Mouse (Mus musculus): Measurements from ENCODE around the gene Smtnl1. TPM values are rescaled to one million over a fixed set of nuclear protein-coding genes. Genes with fewer than 3 reads are reported as not detected.
A peak's percentile ranks its signal among the peaks of the same experiment; 100 is the strongest.
"Not testable (repeated sequence)": the region's sequence is repeated elsewhere in the genome, so short reads cannot be mapped to it uniquely, and the experiment has no call there.

Smtnl1 gene
- polyA plus RNA-seq, 1 experiment from 2014 or later: 0.29 TPM

- WGBS: 88% methylated on average over 7 of the region's 7 CpGs
Observed at GRCm38 (mm10) chr2:84803963-84804362, 18.5 kb downstream of the Smtnl1 start.

GRCm38 (mm10) chr2:84801223-84801622, 21.2 kb downstream of the Smtnl1 start:
- H3K4me1 ChIP-seq (ENCODE audit: control insufficient read depth, insufficient read depth, low read length); H3K36me3 ChIP-seq (ENCODE audit: control insufficient read depth, insufficient read depth, low read length); H3K9me3 ChIP-seq (ENCODE audit: control insufficient read depth, low read length); DNase-seq (ENCODE audit: low spot score); H3K4me3 ChIP-seq (ENCODE audit: low read depth, low read length); ATAC-seq (ENCODE audit: insufficient read depth, low FRiP score, low TSS enrichment); H3K4me2 ChIP-seq (ENCODE audit: low read depth); H3K27me3 ChIP-seq (ENCODE audit: control insufficient read depth, insufficient read depth, low read length); H3K27ac ChIP-seq (ENCODE audit: low read depth, low read length); H3K9ac ChIP-seq (ENCODE audit: low read length): not testable (repeated sequence)
- WGBS: 85% methylated on average over 5 of the region's 5 CpGs

More at GRCm38 (mm10) chr2:84803963-84804362, 18.5 kb downstream of the Smtnl1 start:
- DNase-seq (ENCODE audit: low spot score): no peak
- H3K4me2 ChIP-seq (ENCODE audit: low read depth): no peak overlapping the region
- 0 out of 2 replicates have a peak, but pooled peaks cover 3% of the 10 kb centered on the region for H3K4me1 ChIP-seq (ENCODE audit: control insufficient read depth, insufficient read depth, low read length)
- H3K4me3 ChIP-seq (ENCODE audit: low read depth, low read length): no peak overlapping the region
- no peak overlapping the region for H3K27ac ChIP-seq (ENCODE audit: low read depth, low read length)
- H3K27me3 ChIP-seq (ENCODE audit: control insufficient read depth, insufficient read depth, low read length): no peaks in the 10 kb centered on the region
- H3K36me3 ChIP-seq (ENCODE audit: control insufficient read depth, insufficient read depth, low read length): no peaks in the 10 kb centered on the region
- H3K9ac ChIP-seq (ENCODE audit: low read length): no peak overlapping the region
- H3K9me3 ChIP-seq (ENCODE audit: control insufficient read depth, low read length): no peaks in the 10 kb centered on the region
- ATAC-seq (ENCODE audit: insufficient read depth, low FRiP score, low TSS enrichment): no peak

DNA sequence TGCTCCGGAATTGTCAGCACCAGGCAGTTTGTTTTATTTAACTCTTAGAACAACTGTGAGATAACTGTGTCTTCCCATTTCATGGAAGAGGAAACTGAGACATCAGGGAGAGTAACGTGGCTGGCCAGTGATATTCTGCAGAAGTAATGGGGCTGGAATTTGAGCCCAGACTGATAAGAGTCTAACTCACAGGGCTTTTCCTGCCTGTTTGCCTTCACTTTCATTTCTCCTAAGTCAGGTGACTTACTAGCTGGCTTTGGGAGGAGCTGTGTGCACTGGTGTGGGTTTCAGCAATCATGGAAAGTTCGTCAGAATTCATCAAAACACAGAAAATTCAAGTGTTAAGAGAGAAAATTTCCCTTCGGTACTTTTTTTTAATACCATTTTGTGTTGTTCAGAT, 22.1 kb downstream of the Smtnl1 start:
- Histone ChIP-seq H3K4me2 (ENCODE audit: low read depth) (no peak overlapping the region), H3K36me3 (ENCODE audit: control insufficient read depth, insufficient read depth, low read length) (no peaks in the 10 kb centered on the region), H3K9ac (ENCODE audit: low read length) (no peak overlapping the region), H3K27me3 (ENCODE audit: control insufficient read depth, insufficient read depth, low read length) (no peaks in the 10 kb centered on the region), H3K4me3 (ENCODE audit: low read depth, low read length) (no peak overlapping the region), H3K27ac (ENCODE audit: low read depth, low read length) (no peak overlapping the region), H3K9me3 (ENCODE audit: control insufficient read depth, low read length) (no peaks in the 10 kb centered on the region), H3K4me1 (ENCODE audit: control insufficient read depth, insufficient read depth, low read length) (0 out of 2 replicates have a peak, but pooled peaks cover 3% of the 10 kb centered on the region)
- ATAC-seq (ENCODE audit: insufficient read depth, low FRiP score, low TSS enrichment) (no peak), DNase-seq (ENCODE audit: low spot score) (no peak)
- WGBS: 82% methylated on average over 4 of the region's 4 CpGs

- peak overlapping the region; percentile 64 for H3K9ac ChIP-seq (ENCODE audit: low read length)
- peak overlapping the region; percentile 79 for H3K4me2 ChIP-seq (ENCODE audit: low read depth)
- WGBS: under 1% methylated on average over 10 of the region's 16 CpGs
- DNase-seq (ENCODE audit: low spot score) (peak; percentile 57), ATAC-seq (ENCODE audit: insufficient read depth, low FRiP score, low TSS enrichment) (peak; percentile 64)
- H3K9me3 ChIP-seq (ENCODE audit: control insufficient read depth, low read length): no peaks in the 10 kb centered on the region
- H3K4me3 ChIP-seq (ENCODE audit: low read depth, low read length): peak overlapping the region; percentile 53
- H3K4me1 ChIP-seq (ENCODE audit: control insufficient read depth, insufficient read depth, low read length): 0 out of 2 replicates have a peak, but pooled peaks cover 3% of the 10 kb centered on the region
- no peak overlapping the region for H3K27ac ChIP-seq (ENCODE audit: low read depth, low read length)
- H3K27me3 ChIP-seq (ENCODE audit: control insufficient read depth, insufficient read depth, low read length): no peaks in the 10 kb centered on the region
- no peaks in the 10 kb centered on the region for H3K36me3 ChIP-seq (ENCODE audit: control insufficient read depth, insufficient read depth, low read length)
Observed at GRCm38 (mm10) chr2:84799041-84799561, 23.4 kb downstream of the Smtnl1 start.

GRCm38 (mm10) chr2:84798493-84798921, 23.9 kb downstream of the Smtnl1 start, which contains the start of gene Ube2l6:
Gene Ube2l6 (plus strand): TSS chr2:84798828.
- Histone ChIP-seq H3K36me3 (ENCODE audit: control insufficient read depth, insufficient read depth, low read length) (no peaks in the 10 kb centered on the region), H3K4me3 (ENCODE audit: low read depth, low read length) (peak within 1 kb of the TSS; percentile 53), H3K4me1 (ENCODE audit: control insufficient read depth, insufficient read depth, low read length) (0 out of 2 replicates have a peak, but pooled peaks cover 3% of the 10 kb centered on the region), H3K4me2 (ENCODE audit: low read depth) (peak within 1 kb of the TSS; percentile 79), H3K9ac (ENCODE audit: low read length) (peak within 1 kb of the TSS; percentile 64), H3K27me3 (ENCODE audit: control insufficient read depth, insufficient read depth, low read length) (no peaks in the 10 kb centered on the region), H3K9me3 (ENCODE audit: control insufficient read depth, low read length) (no peaks in the 10 kb centered on the region), H3K27ac (ENCODE audit: low read depth, low read length) (no peak within 1 kb of the TSS)
- under 1% methylated on average over 21 of the region's 21 CpGs for WGBS
- peak; percentile 65 for ATAC-seq (ENCODE audit: insufficient read depth, low FRiP score, low TSS enrichment)
- peak; percentile 74 for DNase-seq (ENCODE audit: low spot score)

- H3K9me3 ChIP-seq (ENCODE audit: control insufficient read depth, low read length): no peaks in the 10 kb centered on the region
- peak overlapping the region; percentile 64 for H3K9ac ChIP-seq (ENCODE audit: low read length)
- DNase-seq (ENCODE audit: low spot score) (peak; percentile 90), ATAC-seq (ENCODE audit: insufficient read depth, low FRiP score, low TSS enrichment) (peak; percentile 77)
- H3K4me2 ChIP-seq (ENCODE audit: low read depth): peak overlapping the region; percentile 79
- H3K4me1 ChIP-seq (ENCODE audit: control insufficient read depth, insufficient read depth, low read length): 0 out of 2 replicates have a peak, but pooled peaks cover 3% of the 10 kb centered on the region
- H3K4me3 ChIP-seq (ENCODE audit: low read depth, low read length): peak overlapping the region; percentile 53
- no peaks in the 10 kb centered on the region for H3K36me3 ChIP-seq (ENCODE audit: control insufficient read depth, insufficient read depth, low read length)
- 13% methylated on average over 13 of the region's 13 CpGs for WGBS
- H3K27ac ChIP-seq (ENCODE audit: low read depth, low read length): no peak overlapping the region
- H3K27me3 ChIP-seq (ENCODE audit: control insufficient read depth, insufficient read depth, low read length): no peaks in the 10 kb centered on the region
Observed at GRCm38 (mm10) chr2:84797833-84798492, 24.5 kb downstream of the Smtnl1 start.

GRCm38 (mm10) chr2:84793871-84794270, 28.6 kb downstream of the Smtnl1 start:
- H3K4me2 ChIP-seq (ENCODE audit: low read depth): no peak overlapping the region
- H3K4me1 ChIP-seq (ENCODE audit: control insufficient read depth, insufficient read depth, low read length): no peaks in the 10 kb centered on the region
- no peak overlapping the region for H3K27ac ChIP-seq (ENCODE audit: low read depth, low read length)
- H3K9me3 ChIP-seq (ENCODE audit: control insufficient read depth, low read length): no peaks in the 10 kb centered on the region
- no peak for ATAC-seq (ENCODE audit: insufficient read depth, low FRiP score, low TSS enrichment)
- no peaks in the 10 kb centered on the region for H3K27me3 ChIP-seq (ENCODE audit: control insufficient read depth, insufficient read depth, low read length)
- H3K4me3 ChIP-seq (ENCODE audit: low read depth, low read length): no peak overlapping the region
- DNase-seq (ENCODE audit: low spot score): no peak
- WGBS: 86% methylated on average over 3 of the region's 3 CpGs
- H3K9ac ChIP-seq (ENCODE audit: low read length): no peak overlapping the region
- H3K36me3 ChIP-seq (ENCODE audit: control insufficient read depth, insufficient read depth, low read length): no peaks in the 10 kb centered on the region

- 82% methylated on average over 3 of the region's 3 CpGs for WGBS
- no peak overlapping the region for H3K9ac ChIP-seq (ENCODE audit: low read length)
Observed at GRCm38 (mm10) chr2:84793154-84793553, 29.3 kb downstream of the Smtnl1 start.

DNA sequence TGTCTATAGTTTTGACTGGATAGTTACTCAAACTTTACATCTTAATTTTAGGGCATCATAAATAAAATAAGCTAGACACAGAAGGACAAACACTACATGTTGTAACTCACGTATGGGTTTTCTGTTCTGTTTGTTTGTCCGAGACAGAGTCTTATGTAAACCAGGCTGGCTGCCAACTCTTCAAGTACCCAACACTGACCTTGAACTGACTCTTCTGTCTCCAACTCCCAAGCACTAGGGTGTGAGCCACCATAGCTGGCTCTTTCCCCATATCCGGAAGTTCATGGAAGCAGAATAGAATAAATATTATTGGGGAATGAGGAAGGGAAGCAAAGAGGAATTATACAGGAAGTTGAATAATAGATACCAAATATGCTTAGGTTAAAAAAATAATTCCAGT, 29.9 kb downstream of the Smtnl1 start:
- WGBS: 90% methylated on average over 3 of the region's 3 CpGs

More at GRCm38 (mm10) chr2:84793154-84793553, 29.3 kb downstream of the Smtnl1 start:
- H3K27me3 ChIP-seq (ENCODE audit: control insufficient read depth, insufficient read depth, low read length): no peaks in the 10 kb centered on the region
- no peak overlapping the region for H3K4me2 ChIP-seq (ENCODE audit: low read depth)
- no peaks in the 10 kb centered on the region for H3K9me3 ChIP-seq (ENCODE audit: control insufficient read depth, low read length)
- no peak overlapping the region for H3K27ac ChIP-seq (ENCODE audit: low read depth, low read length)
- no peaks in the 10 kb centered on the region for H3K36me3 ChIP-seq (ENCODE audit: control insufficient read depth, insufficient read depth, low read length)
- DNase-seq (ENCODE audit: low spot score) (no peak), ATAC-seq (ENCODE audit: insufficient read depth, low FRiP score, low TSS enrichment) (no peak)
- no peaks in the 10 kb centered on the region for H3K4me1 ChIP-seq (ENCODE audit: control insufficient read depth, insufficient read depth, low read length)
- H3K4me3 ChIP-seq (ENCODE audit: low read depth, low read length): no peak overlapping the region

More for the DNA sequence above, 29.9 kb downstream of the Smtnl1 start:
- DNase-seq (ENCODE audit: low spot score) (no peak), ATAC-seq (ENCODE audit: insufficient read depth, low FRiP score, low TSS enrichment) (no peak)
- H3K27ac ChIP-seq (ENCODE audit: low read depth, low read length): no peak overlapping the region
- H3K9me3 ChIP-seq (ENCODE audit: control insufficient read depth, low read length): no peaks in the 10 kb centered on the region
- no peaks in the 10 kb centered on the region for H3K4me1 ChIP-seq (ENCODE audit: control insufficient read depth, insufficient read depth, low read length)
- no peak overlapping the region for H3K4me3 ChIP-seq (ENCODE audit: low read depth, low read length)
- H3K36me3 ChIP-seq (ENCODE audit: control insufficient read depth, insufficient read depth, low read length): no peaks in the 10 kb centered on the region
- H3K9ac ChIP-seq (ENCODE audit: low read length): no peak overlapping the region
- no peaks in the 10 kb centered on the region for H3K27me3 ChIP-seq (ENCODE audit: control insufficient read depth, insufficient read depth, low read length)
- H3K4me2 ChIP-seq (ENCODE audit: low read depth): no peak overlapping the region

Data from neural tube, embryonic 11.5 days (tissue).